Mouse (Mus musculus): ENCODE data around the gene Arpc3.

GRCm38 (mm10) chr5:122400628-122401302 is 9.1 kb downstream of the Arpc3 start:
- no peak for TF ChIP-seq CTCF (IDR thresholded peaks at IDR 0.05; ENCODE audit: low read depth, low read length)
- no peak for TF ChIP-seq POLR2A (IDR thresholded peaks at IDR 0.05; ENCODE audit: borderline replicate concordance, low read depth, low read length)
